Mouse (Mus musculus) kidney, postnatal 14 days (tissue): ENCODE results near the gene Tbc1d10c.

Source experiments
- DNase-seq: peaks from one replicate; pipeline ENCODE4 v3.0.0; 2022; ENCODE audit warnings: mixed read lengths

The Tbc1d10c gene

GRCm38 (mm10) chr19:4214771-4215450, 23.8 kb upstream of the Tbc1d10c start:
- DNase-seq, result peak; percentile 68

- peak; percentile 79 for DNase-seq
Observed at GRCm38 (mm10) chr19:4214071-4214770, 23.1 kb upstream of the Tbc1d10c start, which contains the start of the genes Clcf1 and AC109138.7. Gene Clcf1, plus strand, starts transcription at chr19:4214238. Gene AC109138.7, plus strand, starts transcription at chr19:4214357.

GRCm38 (mm10) chr19:4213524-4213974, 22.5 kb upstream of the Tbc1d10c start:
- DNase-seq, result peak; percentile 76

GRCm38 (mm10) chr19:4211891-4212588, 21.0 kb upstream of the Tbc1d10c start:
- no peak for DNase-seq

- DNase-seq, result no peak
Observed at GRCm38 (mm10) chr19:4208563-4208962, 17.5 kb upstream of the Tbc1d10c start.

- peak; percentile 87 for DNase-seq
Observed at GRCm38 (mm10) chr19:4206971-4207370, 15.9 kb upstream of the Tbc1d10c start.

GRCm38 (mm10) chr19:4204889-4205288, 13.8 kb upstream of the Tbc1d10c start:
- DNase-seq, result no peak

GRCm38 (mm10) chr19:4203604-4204326, 12.7 kb upstream of the Tbc1d10c start:
- DNase-seq, result no peak

- no peak for DNase-seq
Observed at GRCm38 (mm10) chr19:4203148-4203547, 12.1 kb upstream of the Tbc1d10c start.

GRCm38 (mm10) chr19:4202149-4202548, 11.1 kb upstream of the Tbc1d10c start:
- no peak for DNase-seq

- peak; percentile 97 for DNase-seq
Observed at GRCm38 (mm10) chr19:4201291-4201909, 10.3 kb upstream of the Tbc1d10c start, which contains the start of gene Rad9a. Gene Rad9a, minus strand, starts transcription at chr19:4201662.

- no peak for DNase-seq
Observed at GRCm38 (mm10) chr19:4197180-4197579, 6.1 kb upstream of the Tbc1d10c start.

- DNase-seq, result no peak
Observed at GRCm38 (mm10) chr19:4196548-4196947, 5.5 kb upstream of the Tbc1d10c start.

GRCm38 (mm10) chr19:4196048-4196447, 5.0 kb upstream of the Tbc1d10c start:
- DNase-seq, result no peak

GRCm38 (mm10) chr19:4194776-4195650, 3.9 kb upstream of the Tbc1d10c start:
- DNase-seq, result no peak

GRCm38 (mm10) chr19:4194021-4194724, 3.1 kb upstream of the Tbc1d10c start:
- no peak for DNase-seq

- no peak for DNase-seq
Observed at GRCm38 (mm10) chr19:4193129-4193528, 2.0 kb upstream of the Tbc1d10c start.

GRCm38 (mm10) chr19:4192251-4192985, 1.3 kb upstream of the Tbc1d10c start:
- DNase-seq, result no peak

GRCm38 (mm10) chr19:4191528-4192250, 605 bp upstream of the Tbc1d10c start, which contains the start of gene Ppp1ca:
Gene Ppp1ca, plus strand, starts transcription at chr19:4192065.
- DNase-seq, result peak; percentile 97
